Mouse (Mus musculus): Measurements from ENCODE around the gene Cort. TPM values are rescaled to one million over a fixed set of nuclear protein-coding genes. Genes with fewer than 3 reads are reported as not detected.

Gene Cort
- polyA plus RNA-seq, 1 experiment: 0.91 TPM

GRCm38 (mm10) chr4:149150256-149150655 is 23.7 kb upstream of the Cort start:
- Histone ChIP-seq H3K36me3 (ENCODE audit: control insufficient read depth, insufficient read depth, low read length, poor library complexity, severe bottlenecking) (peaks cover 21% of the 10 kb centered on the region), H3K4me3 (ENCODE audit: low read depth, low read length) (no peak overlapping the region), H3K27ac (ENCODE audit: insufficient read depth, low read length) (no peak overlapping the region), H3K27me3 (ENCODE audit: control insufficient read depth, insufficient read depth, low read length, poor library complexity, severe bottlenecking) (no peaks in the 10 kb centered on the region), H3K9me3 (replicated peaks; ENCODE audit: control insufficient read depth, insufficient read depth, low read length, poor library complexity, severe bottlenecking) (peaks cover 5% of the 10 kb centered on the region; the same call in 1 of the 2 replicates), H3K4me1 (ENCODE audit: control insufficient read depth, insufficient read depth, low read length) (no peaks in the 10 kb centered on the region), H3K9ac (ENCODE audit: low read depth, poor library complexity, severe bottlenecking) (no peak overlapping the region)
- no peak for TF ChIP-seq POLR2A (IDR thresholded peaks at IDR 0.05; ENCODE audit: insufficient read depth, low read length)
- no peak for TF ChIP-seq EP300 (IDR thresholded peaks at IDR 0.05; ENCODE audit: insufficient read depth, low read depth, low read length)
- no peak for TF ChIP-seq CTCF (IDR thresholded peaks at IDR 0.05; ENCODE audit: low read depth, low read length)

GRCm38 (mm10) chr4:149149611-149150010 is 23.0 kb upstream of the Cort start:
- Histone ChIP-seq H3K27me3 (ENCODE audit: control insufficient read depth, insufficient read depth, low read length, poor library complexity, severe bottlenecking) (no peaks in the 10 kb centered on the region), H3K36me3 (ENCODE audit: control insufficient read depth, insufficient read depth, low read length, poor library complexity, severe bottlenecking) (peaks cover 16% of the 10 kb centered on the region), H3K9me3 (replicated peaks; ENCODE audit: control insufficient read depth, insufficient read depth, low read length, poor library complexity, severe bottlenecking) (no peaks in the 10 kb centered on the region), H3K9ac (ENCODE audit: low read depth, poor library complexity, severe bottlenecking) (no peak overlapping the region), H3K4me3 (ENCODE audit: low read depth, low read length) (no peak overlapping the region), H3K27ac (ENCODE audit: insufficient read depth, low read length) (no peak overlapping the region), H3K4me1 (ENCODE audit: control insufficient read depth, insufficient read depth, low read length) (no peaks in the 10 kb centered on the region)
- TF ChIP-seq CTCF (IDR thresholded peaks at IDR 0.05; ENCODE audit: low read depth, low read length): no peak
- no peak for TF ChIP-seq POLR2A (IDR thresholded peaks at IDR 0.05; ENCODE audit: insufficient read depth, low read length)
- no peak for TF ChIP-seq EP300 (IDR thresholded peaks at IDR 0.05; ENCODE audit: insufficient read depth, low read depth, low read length)

GRCm38 (mm10) chr4:149149196-149149595 is 22.6 kb upstream of the Cort start:
- H3K36me3 ChIP-seq (ENCODE audit: control insufficient read depth, insufficient read depth, low read length, poor library complexity, severe bottlenecking): peaks cover 14% of the 10 kb centered on the region
- no peak overlapping the region for H3K9ac ChIP-seq (ENCODE audit: low read depth, poor library complexity, severe bottlenecking)
- H3K9me3 ChIP-seq (replicated peaks; ENCODE audit: control insufficient read depth, insufficient read depth, low read length, poor library complexity, severe bottlenecking): no peaks in the 10 kb centered on the region

DNA sequence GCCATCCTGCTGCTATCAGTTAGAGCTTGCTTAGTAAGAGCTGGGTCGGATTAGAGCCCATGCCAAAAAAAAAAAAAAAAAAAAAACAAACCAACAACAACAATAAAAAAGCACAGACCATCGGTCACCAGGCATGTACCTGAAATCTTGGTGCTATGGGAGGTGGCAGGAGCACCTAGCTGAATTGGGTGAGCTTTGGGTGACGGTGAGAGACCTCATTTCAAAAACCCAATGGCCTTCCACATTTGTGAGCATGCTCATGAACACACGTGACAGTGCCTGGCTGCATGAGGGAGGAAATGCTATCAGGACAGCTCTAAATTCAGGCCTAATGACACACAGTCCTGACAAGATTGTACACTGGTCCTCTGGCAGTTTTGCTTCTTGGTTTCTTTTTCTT is 21.5 kb upstream of the Cort start:
- H3K27ac ChIP-seq (ENCODE audit: insufficient read depth, low read length): no peak overlapping the region
- no peaks in the 10 kb centered on the region for H3K27me3 ChIP-seq (ENCODE audit: control insufficient read depth, insufficient read depth, low read length, poor library complexity, severe bottlenecking)
- H3K9me3 ChIP-seq (replicated peaks; ENCODE audit: control insufficient read depth, insufficient read depth, low read length, poor library complexity, severe bottlenecking): no peaks in the 10 kb centered on the region
- TF ChIP-seq CTCF (IDR thresholded peaks at IDR 0.05; ENCODE audit: low read depth, low read length) (no peak), EP300 (IDR thresholded peaks at IDR 0.05; ENCODE audit: insufficient read depth, low read depth, low read length) (no peak), POLR2A (IDR thresholded peaks at IDR 0.05; ENCODE audit: insufficient read depth, low read length) (no peak)
- no peak overlapping the region for H3K4me3 ChIP-seq (ENCODE audit: low read depth, low read length)
- H3K36me3 ChIP-seq (ENCODE audit: control insufficient read depth, insufficient read depth, low read length, poor library complexity, severe bottlenecking): 0 out of 2 replicates have a peak, but pooled peaks cover 8% of the 10 kb centered on the region
- H3K9ac ChIP-seq (ENCODE audit: low read depth, poor library complexity, severe bottlenecking): no peak overlapping the region
- no peaks in the 10 kb centered on the region for H3K4me1 ChIP-seq (ENCODE audit: control insufficient read depth, insufficient read depth, low read length)

More at GRCm38 (mm10) chr4:149149196-149149595, 22.6 kb upstream of the Cort start:
- Histone ChIP-seq H3K4me1 (ENCODE audit: control insufficient read depth, insufficient read depth, low read length) (no peaks in the 10 kb centered on the region), H3K4me3 (ENCODE audit: low read depth, low read length) (no peak overlapping the region), H3K27ac (ENCODE audit: insufficient read depth, low read length) (no peak overlapping the region), H3K27me3 (ENCODE audit: control insufficient read depth, insufficient read depth, low read length, poor library complexity, severe bottlenecking) (no peaks in the 10 kb centered on the region)
- no peak for TF ChIP-seq POLR2A (IDR thresholded peaks at IDR 0.05; ENCODE audit: insufficient read depth, low read length)
- TF ChIP-seq EP300 (IDR thresholded peaks at IDR 0.05; ENCODE audit: insufficient read depth, low read depth, low read length): no peak
- no peak for TF ChIP-seq CTCF (IDR thresholded peaks at IDR 0.05; ENCODE audit: low read depth, low read length)

DNA sequence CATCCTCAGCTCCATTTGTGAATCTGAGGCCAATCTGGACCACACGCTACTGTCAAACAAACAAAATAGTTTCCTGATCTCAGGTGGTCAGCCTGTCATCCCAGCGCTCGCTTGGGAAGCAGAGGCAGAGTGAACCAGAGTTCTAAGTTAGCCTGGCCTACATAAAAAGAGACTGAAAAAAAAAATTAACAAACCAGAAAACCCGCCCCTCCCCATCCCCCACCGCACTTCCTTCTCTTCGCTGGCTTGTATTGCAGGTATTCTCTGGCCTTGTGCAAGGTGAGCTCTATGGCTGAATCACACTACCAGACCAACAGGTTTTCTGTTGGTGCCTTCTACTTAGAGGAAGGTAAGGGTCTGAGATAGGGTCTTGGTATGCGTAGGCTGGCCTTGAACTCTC is 21.0 kb upstream of the Cort start:
- TF ChIP-seq EP300 (IDR thresholded peaks at IDR 0.05; ENCODE audit: insufficient read depth, low read depth, low read length): no peak

GRCm38 (mm10) chr4:149145151-149145550 is 18.6 kb upstream of the Cort start:
- no peak overlapping the region for H3K27ac ChIP-seq (ENCODE audit: insufficient read depth, low read length)
- no peak overlapping the region for H3K4me3 ChIP-seq (ENCODE audit: low read depth, low read length)
- no peaks in the 10 kb centered on the region for H3K27me3 ChIP-seq (ENCODE audit: control insufficient read depth, insufficient read depth, low read length, poor library complexity, severe bottlenecking)
- no peaks in the 10 kb centered on the region for H3K36me3 ChIP-seq (ENCODE audit: control insufficient read depth, insufficient read depth, low read length, poor library complexity, severe bottlenecking)
- no peaks in the 10 kb centered on the region for H3K4me1 ChIP-seq (ENCODE audit: control insufficient read depth, insufficient read depth, low read length)
- no peak overlapping the region for H3K9ac ChIP-seq (ENCODE audit: low read depth, poor library complexity, severe bottlenecking)
- H3K9me3 ChIP-seq (replicated peaks; ENCODE audit: control insufficient read depth, insufficient read depth, low read length, poor library complexity, severe bottlenecking): no peaks in the 10 kb centered on the region
- TF ChIP-seq POLR2A (IDR thresholded peaks at IDR 0.05; ENCODE audit: insufficient read depth, low read length): no peak
- TF ChIP-seq CTCF (IDR thresholded peaks at IDR 0.05; ENCODE audit: low read depth, low read length): no peak

More for the DNA sequence above, 21.0 kb upstream of the Cort start:
- no peaks in the 10 kb centered on the region for H3K4me1 ChIP-seq (ENCODE audit: control insufficient read depth, insufficient read depth, low read length)
- 0 out of 2 replicates have a peak overlapping the region, but pooled peaks have one; percentile 25 for H3K9ac ChIP-seq (ENCODE audit: low read depth, poor library complexity, severe bottlenecking)
- H3K27me3 ChIP-seq (ENCODE audit: control insufficient read depth, insufficient read depth, low read length, poor library complexity, severe bottlenecking): no peaks in the 10 kb centered on the region
- H3K4me3 ChIP-seq (ENCODE audit: low read depth, low read length): no peak overlapping the region
- no peaks in the 10 kb centered on the region for H3K9me3 ChIP-seq (replicated peaks; ENCODE audit: control insufficient read depth, insufficient read depth, low read length, poor library complexity, severe bottlenecking)
- no peak overlapping the region for H3K27ac ChIP-seq (ENCODE audit: insufficient read depth, low read length)
- H3K36me3 ChIP-seq (ENCODE audit: control insufficient read depth, insufficient read depth, low read length, poor library complexity, severe bottlenecking): 0 out of 2 replicates have a peak, but pooled peaks cover 4% of the 10 kb centered on the region

Data from ES-Bruce4 (cell line).